Mouse (Mus musculus) neutrophil, adult 59 days (primary cell): ENCODE data around the gene Gm4884. TPM values are rescaled to one million over a fixed set of nuclear protein-coding genes. Genes with fewer than 3 reads are reported as not detected.

ENCODE experiments used
- total RNA-seq, 2 experiments: library from RNA; stranded (reverse); gene quantifications; 1 replicate in 1 of 2; 2 replicates in 1 of 2; pipeline ENCODE4 v1.2.4; 2023

Gene Gm4884
- total RNA-seq = not detected

DNA sequence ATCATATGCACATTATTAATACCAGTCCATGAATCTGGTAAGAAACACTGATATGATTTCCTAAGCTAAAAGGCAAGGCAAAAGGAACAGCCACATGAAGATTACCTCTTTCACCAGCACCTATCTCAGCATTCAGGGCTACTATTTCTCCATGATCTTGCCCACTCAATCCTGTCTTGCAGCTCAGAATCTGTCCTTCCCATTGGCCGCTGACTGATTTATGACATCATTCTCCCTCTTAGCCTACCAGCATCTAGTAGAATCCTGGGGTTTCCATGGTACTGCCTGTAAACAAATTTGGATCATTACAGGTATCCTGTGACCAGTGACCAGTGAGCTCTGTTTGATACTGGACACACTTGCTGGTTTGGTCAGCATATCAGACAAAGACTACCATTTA lies at the start of gene Gm4884:
Gene Gm4884 (plus strand): TSS at position 301 of the 400 bp plus-strand sequence.

DNA sequence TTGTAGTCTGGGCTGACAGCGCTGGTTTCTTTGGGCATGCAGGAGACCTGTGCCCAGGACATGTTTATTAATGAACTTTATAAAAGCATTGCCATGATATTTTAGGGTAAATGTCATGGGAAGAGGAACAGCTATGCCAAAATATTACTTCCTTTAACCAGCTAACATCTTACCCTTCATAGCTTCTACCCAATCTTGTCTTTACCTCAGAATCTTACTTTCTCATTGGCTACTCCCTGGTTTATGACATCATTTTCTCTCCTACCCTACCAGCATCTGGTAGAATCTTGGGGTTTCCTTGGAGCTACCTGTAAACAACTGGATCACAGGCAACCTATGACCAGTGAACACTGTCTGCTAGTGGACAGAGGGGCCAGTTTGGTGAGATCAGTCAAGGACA lies 45.3 kb upstream of the Gm4884 start, which contains the start of gene 4930433I11Rik:
Gene 4930433I11Rik (plus strand): TSS at position 301 of the 400 bp plus-strand sequence.

Other genes with a start within 250 kb of the Gm4884 start
- gene Vstm2b, start 134.4 kb upstream of the Gm4884 start, total RNA-seq = not detected
- not detected for gene 4930433I11Rik, start 45.2 kb upstream of the Gm4884 start, total RNA-seq
- not detected for gene Gm5592, start 121.1 kb downstream of the Gm4884 start, total RNA-seq